Mouse (Mus musculus): ENCODE results near the gene Cd3d. TPM values are rescaled to one million over a fixed set of nuclear protein-coding genes. Genes with fewer than 3 reads are reported as not detected.
"Not testable (repeated sequence)": the region's sequence is repeated elsewhere in the genome, so short reads cannot be mapped to it uniquely, and the experiment has no call there.

Cd3d gene
- polyA plus RNA-seq, 1 experiment from 2014 or later: 0.46 TPM

DNA sequence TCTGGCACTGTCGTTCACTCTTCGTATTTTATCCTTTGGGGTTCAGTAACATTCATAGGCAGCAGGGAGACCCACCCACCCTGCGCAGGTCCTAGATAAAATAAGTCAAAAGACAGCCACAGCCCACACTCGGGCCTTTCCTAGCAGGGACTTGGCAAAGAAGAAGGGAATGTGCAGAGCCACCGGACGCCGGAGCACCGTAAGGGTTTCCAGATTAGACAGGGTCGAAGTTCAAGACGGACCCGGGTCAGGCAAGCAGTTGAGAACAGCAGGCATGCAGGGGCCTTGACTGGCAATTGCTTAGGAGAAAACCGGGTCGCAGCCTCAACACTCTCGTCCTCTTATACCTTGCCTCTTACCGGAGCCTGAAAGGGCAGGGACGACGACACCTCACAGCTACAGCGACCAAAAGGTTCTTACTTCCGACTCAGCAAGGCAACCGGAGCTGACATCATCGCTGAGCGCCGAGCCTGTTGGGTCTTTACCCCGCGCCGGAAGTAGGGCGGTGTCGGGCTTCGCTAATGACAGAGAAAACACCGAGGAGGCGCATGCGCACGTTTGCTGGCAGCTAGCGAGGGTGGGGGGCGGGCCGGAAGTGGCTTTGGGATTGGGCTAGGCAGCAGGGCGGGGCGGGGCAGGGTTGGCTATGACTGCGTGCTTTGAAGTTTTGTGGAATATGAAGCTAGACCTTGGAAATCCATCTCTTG is 16.3 kb upstream of the Cd3d start, which contains the start of gene Ube4a:
Ube4a (minus strand) TSS at position 475 of the 707 bp plus-strand sequence.
- DNase-seq (peak; percentile 100), ATAC-seq (peak; percentile 97)
- TF ChIP-seq CTCF (IDR thresholded peaks at IDR 0.05; ENCODE audit: low read depth) (no peak), EP300 (IDR thresholded peaks at IDR 0.05; ENCODE audit: low read depth) (peak; percentile 75; the same call in 1 of the 2 replicates)
- Histone ChIP-seq H3K27ac (ENCODE audit: low read depth) (peak within 1 kb of the TSS; percentile 90), H3K4me1 (ENCODE audit: insufficient read depth) (peaks cover 10% of the 10 kb centered on the region; the same call in 1 of the 2 replicates), H3K9ac (replicated peaks) (peak within 1 kb of the TSS; percentile 88), H3K4me3 (ENCODE audit: low read depth, low read length) (peak within 1 kb of the TSS; percentile 95), H3K27me3 (ENCODE audit: insufficient read depth, low read length) (no peaks in the 10 kb centered on the region), H3K36me3 (replicated peaks; ENCODE audit: insufficient read depth, low read length) (peaks cover 18% of the 10 kb centered on the region), H3K9me3 (ENCODE audit: low read length) (no peaks in the 10 kb centered on the region), H3K4me2 (ENCODE audit: low read depth, low read length) (peak within 1 kb of the TSS; percentile 84)
- WGBS (ENCODE audit: insufficient replicate concordance): under 1% methylated on average over 39 of the region's 39 CpGs

DNA sequence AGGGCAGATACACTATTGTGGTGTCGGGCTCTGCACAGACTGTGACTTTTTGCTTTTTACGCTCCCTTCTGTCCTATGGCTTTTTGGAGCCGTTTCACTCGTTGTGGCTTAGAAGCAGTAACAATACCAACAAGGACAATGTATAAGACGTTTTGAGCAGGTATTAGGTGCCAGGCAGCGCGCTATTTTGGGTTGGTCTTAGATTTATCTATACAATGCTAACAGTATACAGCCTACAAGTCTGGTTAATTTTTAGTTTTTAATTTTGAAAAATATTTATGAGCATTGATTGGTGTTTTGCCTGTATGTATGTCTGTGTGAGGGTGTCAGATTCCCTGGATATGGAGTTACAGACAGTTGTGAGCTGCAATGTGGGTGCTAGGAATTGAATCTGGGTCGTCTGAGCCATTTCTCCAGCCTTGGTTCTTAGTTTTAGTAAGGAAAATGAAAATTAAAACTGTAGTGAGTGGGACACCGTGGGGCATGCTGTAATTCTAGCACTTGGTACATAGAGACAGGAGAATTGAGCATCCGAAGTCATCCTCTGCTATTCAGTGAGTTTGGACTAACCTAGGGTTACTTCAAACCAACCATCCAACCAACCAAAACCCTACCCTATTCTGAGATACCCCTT is 15.6 kb upstream of the Cd3d start:
- peak overlapping the region; percentile 90 for H3K27ac ChIP-seq (ENCODE audit: low read depth)
- ATAC-seq (peak; percentile 5; the same call in 1 of the 2 replicates), DNase-seq (no peak)
- TF ChIP-seq EP300 (IDR thresholded peaks at IDR 0.05; ENCODE audit: low read depth): no peak
- no peak for TF ChIP-seq CTCF (IDR thresholded peaks at IDR 0.05; ENCODE audit: low read depth)
- H3K4me3 ChIP-seq (ENCODE audit: low read depth, low read length): peak overlapping the region; percentile 95
- 14% methylated on average over 10 of the region's 10 CpGs for WGBS (ENCODE audit: insufficient replicate concordance)
- no peaks in the 10 kb centered on the region for H3K9me3 ChIP-seq (ENCODE audit: low read length)
- no peaks in the 10 kb centered on the region for H3K27me3 ChIP-seq (ENCODE audit: insufficient read depth, low read length)
- H3K4me2 ChIP-seq (ENCODE audit: low read depth, low read length): peak overlapping the region; percentile 84
- H3K36me3 ChIP-seq (replicated peaks; ENCODE audit: insufficient read depth, low read length): peaks cover 17% of the 10 kb centered on the region
- H3K4me1 ChIP-seq (ENCODE audit: insufficient read depth): peaks cover 10% of the 10 kb centered on the region; the same call in 1 of the 2 replicates
- peak overlapping the region; percentile 50; the same call in 1 of the 2 replicates for H3K9ac ChIP-seq (replicated peaks)

DNA sequence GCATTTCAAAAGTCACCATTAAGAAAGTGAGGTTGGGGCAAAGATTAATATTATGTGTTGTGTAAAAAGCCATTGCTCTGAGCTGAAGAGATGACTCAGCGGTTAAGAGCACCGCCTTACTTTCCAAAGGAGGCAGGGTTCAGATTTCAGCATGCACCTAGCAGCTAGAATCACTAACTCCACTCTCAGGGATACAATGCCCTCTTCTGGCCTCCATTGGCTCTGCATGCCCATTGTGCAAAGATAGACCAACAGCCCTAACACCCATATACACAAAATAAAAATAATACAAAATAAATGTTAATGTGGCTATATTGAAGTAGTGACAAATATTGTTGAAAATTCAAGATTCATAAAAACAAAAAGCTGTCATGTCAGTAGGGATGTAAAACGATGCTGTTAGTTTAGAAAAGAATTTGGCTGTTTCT is 14.8 kb upstream of the Cd3d start:
- DNase-seq: peak; percentile 79
- no peak overlapping the region for H3K9ac ChIP-seq (replicated peaks)
- peak; percentile 19; the same call in 1 of the 2 replicates for ATAC-seq
- H3K9me3 ChIP-seq (ENCODE audit: low read length): no peaks in the 10 kb centered on the region
- no peak overlapping the region for H3K27ac ChIP-seq (ENCODE audit: low read depth)
- H3K4me2 ChIP-seq (ENCODE audit: low read depth, low read length): no peak overlapping the region
- H3K36me3 ChIP-seq (replicated peaks; ENCODE audit: insufficient read depth, low read length): peaks cover 8% of the 10 kb centered on the region
- 22% methylated on average over 3 of the region's 3 CpGs for WGBS (ENCODE audit: insufficient replicate concordance)
- peak; percentile 47; the same call in 1 of the 2 replicates for TF ChIP-seq EP300 (IDR thresholded peaks at IDR 0.05; ENCODE audit: low read depth)
- TF ChIP-seq CTCF (IDR thresholded peaks at IDR 0.05; ENCODE audit: low read depth): peak; percentile 91
- no peaks in the 10 kb centered on the region for H3K27me3 ChIP-seq (ENCODE audit: insufficient read depth, low read length)
- peaks cover 10% of the 10 kb centered on the region; the same call in 1 of the 2 replicates for H3K4me1 ChIP-seq (ENCODE audit: insufficient read depth)
- H3K4me3 ChIP-seq (ENCODE audit: low read depth, low read length): no peak overlapping the region

DNA sequence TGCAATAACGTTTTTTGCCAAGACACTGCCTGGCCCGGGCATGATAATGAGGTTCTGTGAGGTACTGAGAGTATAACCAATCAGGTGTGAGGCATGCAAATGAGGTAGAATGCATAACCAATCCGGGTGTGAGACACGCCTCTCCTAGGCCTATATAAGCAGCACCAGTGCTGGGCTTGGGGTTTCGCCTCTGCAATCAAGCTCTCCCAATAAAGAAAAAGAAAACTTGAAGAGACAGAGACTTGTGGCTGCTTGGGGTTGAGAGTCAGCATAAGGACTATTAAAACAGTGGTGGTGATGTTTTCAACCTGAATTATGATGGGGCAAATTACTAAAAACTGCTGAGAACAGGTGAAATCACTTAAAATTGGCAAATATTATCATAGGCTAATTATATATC is 13.8 kb upstream of the Cd3d start:
- H3K27me3 ChIP-seq (ENCODE audit: insufficient read depth, low read length); H3K9ac ChIP-seq (replicated peaks); H3K4me3 ChIP-seq (ENCODE audit: low read depth, low read length); H3K4me2 ChIP-seq (ENCODE audit: low read depth, low read length); ATAC-seq; H3K9me3 ChIP-seq (ENCODE audit: low read length); H3K27ac ChIP-seq (ENCODE audit: low read depth); DNase-seq; H3K36me3 ChIP-seq (replicated peaks; ENCODE audit: insufficient read depth, low read length); H3K4me1 ChIP-seq (ENCODE audit: insufficient read depth): not testable (repeated sequence)
- 74% methylated on average over 5 of the region's 5 CpGs for WGBS (ENCODE audit: insufficient replicate concordance)

DNA sequence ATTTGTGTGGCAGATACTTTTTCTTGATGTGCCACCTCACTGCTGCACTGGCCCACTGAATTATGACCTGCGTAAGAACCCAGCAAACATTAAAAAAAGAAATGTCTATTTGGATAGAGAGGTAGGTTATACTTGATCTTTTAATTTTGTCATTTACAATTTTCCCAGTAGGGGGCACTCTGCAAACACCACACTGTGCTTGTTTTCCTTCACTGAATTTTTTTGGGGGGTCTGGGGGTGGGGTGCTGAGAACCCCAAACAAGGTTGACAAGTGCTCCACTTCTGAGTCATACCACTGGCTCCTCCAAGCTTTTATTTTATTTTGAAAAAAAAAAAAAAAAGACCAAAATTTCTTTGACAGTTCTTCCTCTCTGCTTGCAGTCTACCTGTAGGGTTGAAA is 12.1 kb upstream of the Cd3d start:
- DNase-seq: no peak
- 63% methylated on average over 1 of the region's 1 CpGs for WGBS (ENCODE audit: insufficient replicate concordance)
- TF ChIP-seq CTCF (IDR thresholded peaks at IDR 0.05; ENCODE audit: low read depth): peak; percentile 42
- TF ChIP-seq EP300 (IDR thresholded peaks at IDR 0.05; ENCODE audit: low read depth): no peak

GRCm38 (mm10) chr9:44977813-44978212 is 3.8 kb upstream of the Cd3d start:
- WGBS (ENCODE audit: insufficient replicate concordance): 63% methylated on average over 6 of the region's 6 CpGs
- Histone ChIP-seq H3K4me3 (ENCODE audit: low read depth, low read length) (no peak overlapping the region), H3K4me1 (ENCODE audit: insufficient read depth) (no peaks in the 10 kb centered on the region), H3K9ac (replicated peaks) (no peak overlapping the region), H3K4me2 (ENCODE audit: low read depth, low read length) (no peak overlapping the region), H3K27ac (ENCODE audit: low read depth) (no peak overlapping the region), H3K36me3 (replicated peaks; ENCODE audit: insufficient read depth, low read length) (no peaks in the 10 kb centered on the region), H3K9me3 (ENCODE audit: low read length) (no peaks in the 10 kb centered on the region), H3K27me3 (ENCODE audit: insufficient read depth, low read length) (peaks cover 3% of the 10 kb centered on the region; the same call in 1 of the 2 replicates)
- DNase-seq (no peak), ATAC-seq (no peak)
- TF ChIP-seq CTCF (IDR thresholded peaks at IDR 0.05; ENCODE audit: low read depth) (no peak), EP300 (IDR thresholded peaks at IDR 0.05; ENCODE audit: low read depth) (no peak)

More for the DNA sequence above, 12.1 kb upstream of the Cd3d start:
- no peak overlapping the region for H3K4me2 ChIP-seq (ENCODE audit: low read depth, low read length)
- no peaks in the 10 kb centered on the region for H3K9me3 ChIP-seq (ENCODE audit: low read length)
- peaks cover 10% of the 10 kb centered on the region; the same call in 1 of the 2 replicates for H3K4me1 ChIP-seq (ENCODE audit: insufficient read depth)
- no peaks in the 10 kb centered on the region for H3K36me3 ChIP-seq (replicated peaks; ENCODE audit: insufficient read depth, low read length)
- H3K9ac ChIP-seq (replicated peaks): no peak overlapping the region
- no peaks in the 10 kb centered on the region; the same call in 1 of the 2 replicates for H3K27me3 ChIP-seq (ENCODE audit: insufficient read depth, low read length)
- no peak overlapping the region for H3K27ac ChIP-seq (ENCODE audit: low read depth)
- ATAC-seq: no peak
- H3K4me3 ChIP-seq (ENCODE audit: low read depth, low read length): no peak overlapping the region
